Mouse (Mus musculus): ENCODE data around the gene Phf11c.
"Not testable (repeated sequence)": the region's sequence is repeated elsewhere in the genome, so short reads cannot be mapped to it uniquely, and the experiment has no call there.

Phf11c gene

DNA sequence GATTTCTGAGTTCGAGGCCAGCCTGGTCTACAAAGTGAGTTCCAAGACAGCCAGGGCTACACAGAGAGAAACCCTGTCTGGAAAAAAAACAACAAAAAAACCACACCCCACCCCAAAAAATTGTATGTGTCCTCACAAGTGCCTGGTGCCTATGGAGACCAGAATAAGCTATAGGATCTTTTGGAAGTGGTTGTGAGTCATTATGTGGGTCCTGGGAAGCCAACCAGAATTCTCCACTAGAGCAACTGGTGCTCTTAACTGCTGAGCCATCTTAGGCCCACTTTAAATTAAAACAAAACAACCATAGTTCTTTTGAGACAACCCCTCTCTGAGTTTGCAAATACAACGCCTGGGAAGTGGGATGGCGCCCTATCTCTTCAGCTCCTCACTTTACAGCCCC lies at the start of gene Phf11c:
Gene Phf11c (minus strand): TSS at position 101 of the 400 bp plus-strand sequence.
- in situ Hi-C loops (cut with MboI, MseI) = no loop called here

- in situ Hi-C loops (cut with MboI, MseI) = no loop called here
Observed at GRCm38 (mm10) chr14:59441472-59441805, 46.3 kb upstream of the Phf11c start.

GRCm38 (mm10) chr14:59440558-59441471 lies 45.6 kb upstream of the Phf11c start, which contains the start of the genes Setdb2 and Cab39l:
Gene Setdb2, minus strand, starts transcription at chr14:59440884.
Gene Cab39l, plus strand, starts transcription at chr14:59440972.
- in situ Hi-C loops (cut with MboI, MseI) = no loop called here

GRCm38 (mm10) chr14:59440039-59440438 lies 44.9 kb upstream of the Phf11c start:
- in situ Hi-C loops (cut with MboI, MseI) = no loop called here

DNA sequence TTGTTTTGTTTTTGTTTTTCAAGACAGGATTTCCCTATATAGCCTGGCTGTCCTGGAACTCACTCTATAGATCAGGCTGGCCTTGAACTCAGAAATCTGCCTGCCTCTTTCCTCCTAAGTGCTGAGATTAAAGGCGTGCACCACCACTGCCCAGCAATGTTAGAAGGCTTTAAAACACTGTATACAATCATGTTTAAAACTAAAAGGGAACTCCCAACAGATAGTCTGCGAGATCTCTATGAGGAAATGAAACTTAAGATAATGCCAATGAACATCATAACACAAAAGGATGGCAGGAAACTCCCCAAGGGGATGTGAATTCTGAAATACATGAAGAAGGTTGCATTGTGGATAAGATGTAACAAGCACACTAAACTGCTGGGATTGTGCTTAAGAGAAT lies 43.3 kb upstream of the Phf11c start:
- in situ Hi-C loops (cut with MboI, MseI) = no loop called here

GRCm38 (mm10) chr14:59437398-59437797 lies 42.2 kb upstream of the Phf11c start:
- in situ Hi-C loops (cut with MboI, MseI) = no loop called here

DNA sequence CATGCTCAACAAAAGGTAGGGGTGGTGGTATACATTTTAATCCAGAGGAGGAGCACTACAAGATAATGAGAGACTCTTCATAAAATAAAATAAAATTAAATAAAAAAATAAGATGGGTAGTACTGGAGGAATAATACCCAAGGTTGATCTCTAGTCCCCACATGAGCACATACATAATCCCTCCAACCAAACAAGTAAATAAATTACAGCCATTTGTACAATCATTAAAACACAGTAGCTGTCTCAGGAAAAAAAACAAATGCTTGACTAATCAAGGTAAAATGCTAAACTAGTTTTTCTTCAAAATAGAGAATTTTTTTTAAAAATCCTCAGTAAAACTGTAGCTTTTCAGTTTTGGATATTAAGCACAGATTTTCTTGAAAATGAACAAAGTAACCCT lies 40.0 kb upstream of the Phf11c start:
- in situ Hi-C loops (cut with MboI, MseI) = no loop called here

GRCm38 (mm10) chr14:59433902-59434301 lies 38.7 kb upstream of the Phf11c start:
- in situ Hi-C loops (cut with MboI, MseI) = no loop called here

GRCm38 (mm10) chr14:59430556-59430955 lies 35.4 kb upstream of the Phf11c start:
- in situ Hi-C loops (cut with MboI, MseI) = no loop called here

GRCm38 (mm10) chr14:59422912-59423663 lies 27.9 kb upstream of the Phf11c start:
- in situ Hi-C loops (cut with MboI, MseI) = no loop called here

GRCm38 (mm10) chr14:59418171-59418570 lies 23.0 kb upstream of the Phf11c start:
- in situ Hi-C loops (cut with MboI, MseI) = no loop called here

GRCm38 (mm10) chr14:59414979-59415378 lies 19.8 kb upstream of the Phf11c start:
- in situ Hi-C loops (cut with MboI, MseI) = not testable (repeated sequence)

- in situ Hi-C loops (cut with MboI, MseI) = no loop called here
Observed at GRCm38 (mm10) chr14:59396999-59397398, 1.8 kb upstream of the Phf11c start.

GRCm38 (mm10) chr14:59390181-59390580 lies 5.0 kb downstream of the Phf11c start:
- in situ Hi-C loops (cut with MboI, MseI) = not testable (repeated sequence)

GRCm38 (mm10) chr14:59389532-59389931 lies 5.6 kb downstream of the Phf11c start:
- in situ Hi-C loops (cut with MboI, MseI) = no loop called here

DNA sequence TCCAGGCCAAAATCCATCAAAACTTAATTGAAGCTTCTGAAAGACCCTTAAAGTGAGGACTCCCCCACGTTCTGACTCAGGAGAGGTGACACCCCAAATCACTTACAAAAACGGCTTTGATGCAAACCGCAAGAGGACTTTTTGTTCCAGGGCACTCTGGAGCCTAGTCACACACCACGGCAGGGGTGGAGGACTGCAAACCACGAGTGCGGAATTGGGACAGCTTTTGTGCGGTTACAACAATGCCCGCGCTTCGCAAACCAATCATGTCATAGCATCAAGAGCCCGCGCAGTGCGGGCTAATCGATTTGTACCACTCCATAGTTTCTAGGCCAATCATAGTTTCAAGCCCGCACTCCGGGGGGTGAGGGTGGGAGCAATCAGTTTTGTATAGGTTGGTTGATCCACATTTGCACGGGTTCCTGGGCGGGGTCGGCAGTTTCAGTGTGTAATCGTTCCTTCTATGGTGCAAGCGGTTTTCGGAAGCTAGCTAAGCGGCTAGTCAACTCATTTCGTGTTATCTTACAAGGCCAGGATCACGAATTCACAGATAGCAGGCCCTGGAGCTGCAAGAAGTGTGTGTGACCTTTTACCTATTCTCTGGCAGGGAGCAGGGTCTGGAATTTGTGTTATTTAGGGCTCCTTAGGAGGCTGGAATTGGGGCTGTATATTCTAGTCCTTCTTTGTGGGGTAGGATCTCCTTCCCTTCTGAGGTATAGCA lies 24.7 kb downstream of the Phf11c start:
- in situ Hi-C loops (cut with MboI, MseI) = no loop called here

DNA sequence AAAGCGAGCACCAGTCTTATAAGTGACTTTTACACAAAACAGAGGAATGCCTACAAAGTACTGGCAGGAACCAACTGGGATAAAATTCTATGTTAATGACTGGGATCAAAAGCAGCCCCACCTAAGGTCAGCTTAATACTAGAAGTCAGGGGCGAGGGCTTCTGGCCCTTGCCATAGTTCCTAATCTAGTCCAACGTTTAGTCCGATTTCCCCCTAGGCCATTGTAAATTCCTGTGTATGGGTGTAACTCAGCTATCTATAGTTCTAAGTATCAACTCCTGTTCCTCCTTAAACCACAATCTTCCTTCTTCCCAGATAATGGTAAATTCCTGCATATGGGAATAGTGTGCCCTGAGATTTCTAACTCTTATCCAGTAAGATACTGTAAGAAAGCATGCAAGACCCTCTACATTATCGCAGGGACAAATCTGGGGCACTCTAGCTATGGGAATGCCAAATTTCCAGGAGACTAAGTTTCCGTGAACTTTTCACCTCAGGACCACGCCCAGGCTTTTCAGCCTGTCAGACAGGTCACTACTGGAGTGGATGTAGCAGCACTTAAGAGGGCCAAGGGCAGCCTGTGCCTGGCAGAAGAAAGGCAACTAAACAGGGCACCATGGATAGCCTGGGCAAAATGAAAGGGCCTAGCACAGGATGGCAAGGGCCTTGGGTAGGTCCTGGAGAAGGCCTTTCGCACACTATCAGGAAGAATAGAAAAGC lies 28.6 kb downstream of the Phf11c start:
- in situ Hi-C loops (cut with MboI, MseI) = no loop called here

DNA sequence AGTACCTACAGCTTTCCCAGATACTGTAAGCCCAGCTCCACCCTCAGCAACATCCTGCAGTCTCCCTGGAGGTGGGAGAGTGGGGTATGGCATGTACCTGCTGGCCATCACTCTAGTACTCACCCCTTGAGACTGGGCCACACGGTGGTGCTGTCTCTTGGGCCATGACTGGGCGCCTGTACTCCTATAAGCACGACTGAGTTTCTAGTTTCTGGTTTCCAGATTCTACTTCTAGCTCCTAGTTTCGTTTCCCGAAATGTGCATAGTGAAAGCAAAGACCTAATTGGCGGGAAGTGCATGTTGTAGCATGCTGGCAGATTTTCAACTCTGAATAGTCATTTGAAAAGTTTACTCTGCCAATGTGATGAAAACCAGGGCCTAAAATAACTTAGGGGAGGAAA lies 29.9 kb downstream of the Phf11c start, which contains the start of gene Phf11d:
Gene Phf11d (minus strand): TSS at position 227 of the 401 bp plus-strand sequence.
- in situ Hi-C loops (cut with MboI, MseI) = no loop called here

DNA sequence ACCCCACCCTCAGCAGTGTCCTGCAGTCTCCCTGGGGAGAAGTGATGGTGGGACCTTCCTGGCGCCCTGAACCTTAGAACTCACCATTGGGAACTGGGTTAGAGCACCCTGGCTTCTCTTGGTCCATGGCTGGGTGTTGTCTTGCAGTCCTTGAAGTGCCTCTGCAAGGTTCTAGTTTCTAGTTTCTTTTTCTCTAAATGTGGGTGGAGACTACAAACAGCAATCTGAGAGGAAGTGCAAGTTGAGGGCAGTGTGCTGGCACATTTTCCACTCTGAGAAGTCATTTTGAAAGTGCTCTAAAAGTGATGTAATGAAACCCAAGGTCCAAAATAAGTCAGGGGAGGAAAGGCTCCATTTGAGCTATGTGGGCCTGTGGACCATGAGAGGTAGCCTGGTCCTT lies 54.0 kb downstream of the Phf11c start, which contains the start of gene Phf11b:
Gene Phf11b (minus strand): TSS at position 163 of the 400 bp plus-strand sequence.
- in situ Hi-C loops (cut with MboI, MseI) = not testable (repeated sequence)

DNA sequence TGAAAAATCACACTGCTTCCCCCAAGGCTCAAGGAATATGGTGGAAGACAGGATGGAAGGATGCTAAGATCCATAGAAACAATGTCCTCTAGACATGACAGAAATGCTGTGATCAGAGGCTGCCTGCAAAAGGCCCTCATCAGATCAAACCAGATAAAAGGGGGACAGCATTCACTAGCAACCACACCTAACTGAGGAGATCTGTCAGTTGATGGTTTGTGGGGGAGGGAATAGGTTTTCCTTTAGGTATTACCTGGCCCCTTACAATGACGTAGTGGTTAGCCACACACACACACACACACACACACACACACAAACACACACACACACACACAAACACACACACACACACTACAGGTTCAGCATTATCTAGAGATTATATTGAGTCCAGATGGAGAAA lies 55.6 kb downstream of the Phf11c start:
- in situ Hi-C loops (cut with MboI, MseI) = loop anchor here (5.0 to 10.0 kb wide), 2 partner anchors 82 to 215 kb away; no protein-coding TSS in a partner anchor

DNA sequence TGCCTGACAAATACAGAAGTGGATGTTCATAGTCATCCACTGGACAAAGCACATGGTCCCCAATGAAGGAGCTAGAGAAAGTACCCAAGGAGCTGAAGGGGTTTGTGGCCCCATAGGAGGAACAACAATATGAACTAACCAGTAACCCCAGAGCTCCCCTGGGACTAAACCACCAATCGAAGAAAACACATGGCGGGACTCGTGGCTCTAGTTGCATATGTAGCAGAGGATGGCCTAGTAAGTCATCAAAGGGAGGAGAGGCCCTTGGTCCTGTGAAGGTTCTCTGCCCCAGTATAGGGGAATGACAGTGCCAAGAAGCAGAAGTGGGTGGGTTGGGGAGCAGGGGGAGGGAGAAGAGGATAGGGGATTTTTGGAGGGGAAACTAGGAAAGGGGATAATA lies 59.1 kb downstream of the Phf11c start:
- in situ Hi-C loops (cut with MboI, MseI) = loop anchor here (5.0 to 10.0 kb wide), 2 partner anchors 79 to 219 kb away; no protein-coding TSS in a partner anchor
